Mouse (Mus musculus): Measurements from ENCODE around the gene Tspyl3. TPM values are rescaled to one million over a fixed set of nuclear protein-coding genes. Genes with fewer than 3 reads are reported as not detected.

The Tspyl3 gene
- polyA plus RNA-seq, 1 experiment from 2014 or later = 4.7 TPM

- Histone ChIP-seq H3K27me3 (replicated peaks; ENCODE audit: insufficient read depth, low read length) (no peaks in the 10 kb centered on the region), H3K9ac (replicated peaks; ENCODE audit: low read depth) (no peak overlapping the region), H3K4me1 (ENCODE audit: insufficient read depth, low read depth, low read length) (no peaks in the 10 kb centered on the region), H3K9me3 (ENCODE audit: low read length) (no peaks in the 10 kb centered on the region), H3K27ac (ENCODE audit: low read length) (no peak overlapping the region), H3K36me3 (ENCODE audit: insufficient read depth, low read length) (peaks cover 16% of the 10 kb centered on the region; the same call in 1 of the 2 replicates), H3K4me2 (replicated peaks; ENCODE audit: low read depth, low read length) (no peak overlapping the region), H3K4me3 (ENCODE audit: low read depth, low read length) (no peak overlapping the region)
- 86% methylated on average over 5 of the region's 5 CpGs for WGBS
- DNase-seq (ENCODE audit: low spot score) (no peak), ATAC-seq (no peak)
- TF ChIP-seq CTCF (IDR thresholded peaks at IDR 0.05) (no peak), EP300 (IDR thresholded peaks at IDR 0.05) (no peak)
Observed at GRCm38 (mm10) chr2:153211451-153211850, 13.8 kb downstream of the Tspyl3 start.

- no peak for TF ChIP-seq EP300 (IDR thresholded peaks at IDR 0.05)
- no peak for TF ChIP-seq CTCF (IDR thresholded peaks at IDR 0.05)
- Histone ChIP-seq H3K27ac (ENCODE audit: low read length) (no peak overlapping the region), H3K4me2 (replicated peaks; ENCODE audit: low read depth, low read length) (no peak overlapping the region), H3K36me3 (ENCODE audit: insufficient read depth, low read length) (peaks cover 27% of the 10 kb centered on the region), H3K4me3 (ENCODE audit: low read depth, low read length) (no peak overlapping the region), H3K27me3 (replicated peaks; ENCODE audit: insufficient read depth, low read length) (no peaks in the 10 kb centered on the region), H3K9ac (replicated peaks; ENCODE audit: low read depth) (no peak overlapping the region), H3K4me1 (ENCODE audit: insufficient read depth, low read depth, low read length) (no peaks in the 10 kb centered on the region), H3K9me3 (ENCODE audit: low read length) (no peaks in the 10 kb centered on the region)
- ATAC-seq = no peak
- WGBS = 83% methylated on average over 5 of the region's 5 CpGs
- DNase-seq (ENCODE audit: low spot score) = no peak
Observed at GRCm38 (mm10) chr2:153209286-153209685, 16.0 kb downstream of the Tspyl3 start.

- Histone ChIP-seq H3K4me1 (ENCODE audit: insufficient read depth, low read depth, low read length) (no peaks in the 10 kb centered on the region), H3K4me2 (replicated peaks; ENCODE audit: low read depth, low read length) (no peak overlapping the region), H3K27ac (ENCODE audit: low read length) (no peak overlapping the region), H3K4me3 (ENCODE audit: low read depth, low read length) (no peak overlapping the region), H3K9me3 (ENCODE audit: low read length) (no peaks in the 10 kb centered on the region), H3K36me3 (ENCODE audit: insufficient read depth, low read length) (peaks cover 34% of the 10 kb centered on the region), H3K9ac (replicated peaks; ENCODE audit: low read depth) (no peak overlapping the region), H3K27me3 (replicated peaks; ENCODE audit: insufficient read depth, low read length) (no peaks in the 10 kb centered on the region)
- DNase-seq (ENCODE audit: low spot score) (no peak), ATAC-seq (no peak)
- TF ChIP-seq EP300 (IDR thresholded peaks at IDR 0.05) (no peak), CTCF (IDR thresholded peaks at IDR 0.05) (no peak)
- 96% methylated on average over 2 of the region's 2 CpGs for WGBS
Observed at GRCm38 (mm10) chr2:153208149-153208548, 17.1 kb downstream of the Tspyl3 start.

- ATAC-seq (no peak), DNase-seq (ENCODE audit: low spot score) (no peak)
- Histone ChIP-seq H3K27me3 (replicated peaks; ENCODE audit: insufficient read depth, low read length) (no peaks in the 10 kb centered on the region), H3K9me3 (ENCODE audit: low read length) (no peaks in the 10 kb centered on the region), H3K36me3 (ENCODE audit: insufficient read depth, low read length) (peaks cover 37% of the 10 kb centered on the region), H3K4me2 (replicated peaks; ENCODE audit: low read depth, low read length) (no peak overlapping the region), H3K9ac (replicated peaks; ENCODE audit: low read depth) (no peak overlapping the region), H3K27ac (ENCODE audit: low read length) (no peak overlapping the region), H3K4me1 (ENCODE audit: insufficient read depth, low read depth, low read length) (no peaks in the 10 kb centered on the region), H3K4me3 (ENCODE audit: low read depth, low read length) (no peak overlapping the region)
- TF ChIP-seq CTCF (IDR thresholded peaks at IDR 0.05) (no peak), EP300 (IDR thresholded peaks at IDR 0.05) (no peak)
- WGBS = 77% methylated on average over 1 of the region's 1 CpGs
Observed at GRCm38 (mm10) chr2:153202766-153203165, 22.5 kb downstream of the Tspyl3 start.

GRCm38 (mm10) chr2:153199114-153199513, 26.1 kb downstream of the Tspyl3 start:
- Histone ChIP-seq H3K36me3 (ENCODE audit: insufficient read depth, low read length) (peaks cover 42% of the 10 kb centered on the region), H3K4me1 (ENCODE audit: insufficient read depth, low read depth, low read length) (no peaks in the 10 kb centered on the region), H3K9me3 (ENCODE audit: low read length) (no peaks in the 10 kb centered on the region), H3K27me3 (replicated peaks; ENCODE audit: insufficient read depth, low read length) (no peaks in the 10 kb centered on the region), H3K4me2 (replicated peaks; ENCODE audit: low read depth, low read length) (no peak overlapping the region), H3K4me3 (ENCODE audit: low read depth, low read length) (no peak overlapping the region), H3K9ac (replicated peaks; ENCODE audit: low read depth) (no peak overlapping the region), H3K27ac (ENCODE audit: low read length) (no peak overlapping the region)
- DNase-seq (ENCODE audit: low spot score) (no peak), ATAC-seq (no peak)
- TF ChIP-seq EP300 (IDR thresholded peaks at IDR 0.05) = no peak
- no peak for TF ChIP-seq CTCF (IDR thresholded peaks at IDR 0.05)
- 76% methylated on average over 2 of the region's 2 CpGs for WGBS

- H3K9me3 ChIP-seq (ENCODE audit: low read length) = no peaks in the 10 kb centered on the region
- peaks cover 36% of the 10 kb centered on the region for H3K36me3 ChIP-seq (ENCODE audit: insufficient read depth, low read length)
- no peaks in the 10 kb centered on the region for H3K4me1 ChIP-seq (ENCODE audit: insufficient read depth, low read depth, low read length)
- H3K27me3 ChIP-seq (replicated peaks; ENCODE audit: insufficient read depth, low read length) = no peaks in the 10 kb centered on the region
- no peak overlapping the region for H3K4me3 ChIP-seq (ENCODE audit: low read depth, low read length)
- WGBS = 52% methylated on average over 5 of the region's 5 CpGs
- H3K27ac ChIP-seq (ENCODE audit: low read length) = no peak overlapping the region
- H3K4me2 ChIP-seq (replicated peaks; ENCODE audit: low read depth, low read length) = no peak overlapping the region
- DNase-seq (ENCODE audit: low spot score) = no peak
- TF ChIP-seq EP300 (IDR thresholded peaks at IDR 0.05) (no peak), CTCF (IDR thresholded peaks at IDR 0.05) (no peak)
- H3K9ac ChIP-seq (replicated peaks; ENCODE audit: low read depth) = no peak overlapping the region
- peak; percentile 28 for ATAC-seq
Observed at GRCm38 (mm10) chr2:153198485-153198884, 26.8 kb downstream of the Tspyl3 start.

GRCm38 (mm10) chr2:153194255-153194654, 31.0 kb downstream of the Tspyl3 start:
- Histone ChIP-seq H3K27me3 (replicated peaks; ENCODE audit: insufficient read depth, low read length) (no peaks in the 10 kb centered on the region), H3K4me1 (ENCODE audit: insufficient read depth, low read depth, low read length) (no peaks in the 10 kb centered on the region), H3K9me3 (ENCODE audit: low read length) (no peaks in the 10 kb centered on the region), H3K36me3 (ENCODE audit: insufficient read depth, low read length) (peaks cover 38% of the 10 kb centered on the region), H3K4me3 (ENCODE audit: low read depth, low read length) (no peak overlapping the region), H3K27ac (ENCODE audit: low read length) (no peak overlapping the region), H3K4me2 (replicated peaks; ENCODE audit: low read depth, low read length) (no peak overlapping the region), H3K9ac (replicated peaks; ENCODE audit: low read depth) (no peak overlapping the region)
- TF ChIP-seq EP300 (IDR thresholded peaks at IDR 0.05) (no peak), CTCF (IDR thresholded peaks at IDR 0.05) (no peak)
- WGBS = 97% methylated on average over 3 of the region's 3 CpGs
- ATAC-seq (no peak), DNase-seq (ENCODE audit: low spot score) (no peak)

Data from lung, postnatal 0 days (tissue).